Mouse (Mus musculus) liver, adult 2 months (tissue): ENCODE measurements around the gene Tsnax. TPM values are rescaled to one million over a fixed set of nuclear protein-coding genes. Genes with fewer than 3 reads are reported as not detected.

Experiments
- DNase-seq: peaks from one replicate; pipeline ENCODE4 v3.0.0-alpha.2; 2011; ENCODE audit warnings: low read depth, low spot score; ENCODE audit errors: extremely low read depth
- H3K27ac ChIP-seq: fragments of 200-500 bp; replicated peaks from 2 replicates; pipeline ENCODE4 v1.5.1; 2012; ENCODE audit warnings: low read depth, mild to moderate bottlenecking, control low read depth, inconsistent platforms, low read length; ENCODE audit not compliant: insufficient read depth
- H3K27me3 ChIP-seq: fragments of 200-500 bp; 2 replicates; pipeline ENCODE4 v1.6.1; 2012; ENCODE audit warnings: mild to moderate bottlenecking, moderate library complexity, low read length, inconsistent platforms; ENCODE audit not compliant: control insufficient read depth, insufficient read depth
- H3K36me3 ChIP-seq: fragments of 200-500 bp; 2 replicates; pipeline ENCODE4 v1.6.1; 2012; ENCODE audit warnings: low read length, inconsistent platforms; ENCODE audit not compliant: control insufficient read depth, insufficient read depth
- H3K4me1 ChIP-seq: fragments of 200-500 bp; 2 replicates; pipeline ENCODE4 v1.6.1; 2011; ENCODE audit warnings: low read length; ENCODE audit not compliant: control insufficient read depth, insufficient read depth
- H3K4me3 ChIP-seq: fragments of 200-500 bp; 2 replicates; pipeline ENCODE4 v1.5.1; 2011; ENCODE audit warnings: low read depth, mild to moderate bottlenecking, control low read depth, low read length, moderate library complexity; ENCODE audit not compliant: insufficient read depth
- H3K79me2 ChIP-seq: fragments of 200-500 bp; 2 replicates; pipeline ENCODE4 v1.6.1; 2012; ENCODE audit warnings: inconsistent platforms, mild to moderate bottlenecking, low read length, moderate library complexity; ENCODE audit not compliant: control insufficient read depth, insufficient read depth
- H3K9ac ChIP-seq: fragments of 200-500 bp; 2 replicates; pipeline ENCODE4 v1.6.1; 2012; ENCODE audit warnings: low read depth, mild to moderate bottlenecking, control low read depth, inconsistent platforms, low read length
- CTCF ChIP-seq: fragments of 200-500 bp; IDR thresholded peaks from 2 replicates; pipeline ENCODE4 v1.5.1; 2011; ENCODE audit warnings: low read depth, low read length, control low read depth
- POLR2A ChIP-seq: fragments of 200-500 bp; IDR thresholded peaks from 2 replicates; pipeline ENCODE4 v1.6.1; 2011; ENCODE audit warnings: low read length, control low read depth; ENCODE audit not compliant: insufficient read depth; ENCODE audit errors: extremely low read depth
- WGBS: fragments of 180-500 bp; shearing (Covaris S2); methylation state at CpG from one replicate; pipeline ENCODE4 v1.1.7; 2018; 5-methylcytosine and 5-hydroxymethylcytosine counted together
- polyA plus RNA-seq: library from polyadenylated mRNA; depleted of rRNA; stranded (reverse); fragments of >200 nt; gene quantifications from 2 replicates; pipeline ENCODE4 v1.2.3, GENCODE M21; 2012; rRNA removed
- total RNA-seq: library from RNA; depleted of rRNA; stranded (reverse); fragments of >200 nt; gene quantifications from 2 replicates; pipeline ENCODE4 v1.2.3, GENCODE M21; 2014; rRNA removed

The Tsnax gene
- total RNA-seq (21.6 and 23.0 TPM in 2 replicates), polyA plus RNA-seq (17.1 and 17.9 TPM in 2 replicates)

GRCm38 (mm10) chr8:125012695-125013627, at the start of gene Tsnax:
Tsnax (plus strand) TSS chr8:125012997.
- H3K27me3 ChIP-seq, result no peaks in the 10 kb centered on the region

GRCm38 (mm10) chr8:124963246-124963645, 49.6 kb upstream of the Tsnax start:
- WGBS, result 63% methylated on average over 5 of the region's 5 CpGs
- no peak for DNase-seq
- H3K27ac ChIP-seq, result no peak overlapping the region
- H3K27me3 ChIP-seq, result no peaks in the 10 kb centered on the region
- H3K4me3 ChIP-seq, result no peak overlapping the region
- no peak overlapping the region for H3K9ac ChIP-seq
- no peaks in the 10 kb centered on the region for H3K4me1 ChIP-seq
- H3K36me3 ChIP-seq, result no peaks in the 10 kb centered on the region
- H3K79me2 ChIP-seq, result no peaks in the 10 kb centered on the region
- TF ChIP-seq CTCF, result no peak
- no peak for TF ChIP-seq POLR2A

More at GRCm38 (mm10) chr8:125012695-125013627, at the start of gene Tsnax:
- 3% methylated on average over 84 of the region's 84 CpGs for WGBS
- Histone ChIP-seq H3K36me3 (peaks cover 6% of the 10 kb centered on the region; the same call in 1 of the 2 replicates), H3K79me2 (no peaks in the 10 kb centered on the region; the same call in 1 of the 2 replicates), H3K4me1 (peaks cover 5% of the 10 kb centered on the region; the same call in 1 of the 2 replicates), H3K9ac (peak within 1 kb of the TSS; percentile 94), H3K4me3 (peak within 1 kb of the TSS; percentile 85), H3K27ac (peak within 1 kb of the TSS; percentile 39)
- peak; percentile 78 for DNase-seq
- TF ChIP-seq CTCF (no peak), POLR2A (peak; percentile 47; the same call in 1 of the 2 replicates)

GRCm38 (mm10) chr8:124964966-124965365, 47.8 kb upstream of the Tsnax start:
- whole genome bisulfite sequencing, result 92% methylated on average over 8 of the region's 8 CpGs
- H3K79me2 ChIP-seq, result no peaks in the 10 kb centered on the region
- no peaks in the 10 kb centered on the region for H3K4me1 ChIP-seq
- H3K4me3 ChIP-seq, result no peak overlapping the region
- no peak for DNase-seq
- no peaks in the 10 kb centered on the region for H3K27me3 ChIP-seq
- H3K27ac ChIP-seq, result no peak overlapping the region
- no peak for TF ChIP-seq POLR2A
- no peak for TF ChIP-seq CTCF
- no peaks in the 10 kb centered on the region for H3K36me3 ChIP-seq
- H3K9ac ChIP-seq, result no peak overlapping the region

GRCm38 (mm10) chr8:124970312-124970933, 42.4 kb upstream of the Tsnax start:
- 84% methylated on average over 6 of the region's 6 CpGs for WGBS
- H3K27me3 ChIP-seq, result no peaks in the 10 kb centered on the region
- H3K79me2 ChIP-seq, result no peaks in the 10 kb centered on the region
- no peak for DNase-seq
- H3K27ac ChIP-seq, result no peak overlapping the region
- no peak overlapping the region for H3K4me3 ChIP-seq
- TF ChIP-seq POLR2A, result no peak
- TF ChIP-seq CTCF, result no peak
- H3K9ac ChIP-seq, result no peak overlapping the region
- no peaks in the 10 kb centered on the region for H3K36me3 ChIP-seq
- no peaks in the 10 kb centered on the region; the same call in 1 of the 2 replicates for H3K4me1 ChIP-seq

- Histone ChIP-seq H3K9ac (no peak overlapping the region), H3K79me2 (no peaks in the 10 kb centered on the region), H3K27ac (no peak overlapping the region), H3K36me3 (no peaks in the 10 kb centered on the region), H3K4me3 (no peak overlapping the region), H3K4me1 (no peaks in the 10 kb centered on the region; the same call in 1 of the 2 replicates), H3K27me3 (no peaks in the 10 kb centered on the region)
- TF ChIP-seq POLR2A (no peak), CTCF (no peak)
- DNase-seq, result peak; percentile 81
- 43% methylated on average over 8 of the region's 8 CpGs for WGBS
These were observed 39.6 kb upstream of the Tsnax start for GRCm38 (mm10) chr8:124973221-124973620.
